In the genomic region with DNA sequence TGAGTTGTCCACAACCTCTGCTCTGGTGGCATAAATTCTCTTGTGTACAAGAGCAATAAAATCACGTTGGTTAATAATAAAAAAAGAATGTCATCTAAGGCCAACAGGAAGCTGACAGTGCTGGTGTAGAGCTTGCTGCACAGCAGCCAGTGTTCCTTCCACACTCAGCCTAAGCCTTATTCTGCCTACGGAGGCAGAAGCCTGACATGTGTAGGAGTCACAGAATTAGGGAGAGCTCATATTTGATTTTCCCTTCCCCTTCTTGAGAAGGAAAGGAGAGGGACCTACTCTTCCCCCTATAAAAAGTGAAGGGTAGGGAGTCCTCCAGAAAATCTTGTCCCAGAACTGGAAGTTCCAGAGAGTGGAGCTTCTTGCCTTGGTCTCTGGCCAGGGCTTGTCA, we compare ENCODE assay signal across 23 mouse cellular contexts. TPM values are rescaled to one million over a fixed set of nuclear protein-coding genes. Genes with fewer than 3 reads are reported as not detected.
DNase-seq lines count a peak whose midpoint lies in the region; ATAC-seq and TF ChIP-seq lines count a peak whose summit lies in the region.
"Had no signal": no experiment of that assay in that cellular context is flagged by ENCODE, and none has a peak within 500 bp of the region (broad histone marks: within the 10 kb centered on the region; RNA-seq: fewer than 3 reads in every experiment).

No protein-coding gene starts in this region.

- intact Hi-C loops in heart, postnatal 25 days (cut with DNase I), result no loop called here

- ATAC-seq in activated CD4-positive, CD25-positive, alpha-beta regulatory T cell, adult 4 months, result no peak
- ATAC-seq: forebrain, postnatal 0 days; intestine, embryonic 16.5 days had no signal

- DNase-seq in heart, adult 11 months, result peak; percentile 93
- no peak for DNase-seq in heart, postnatal 25 days (ENCODE audit: low spot score)
- no peak for DNase-seq in layer of hippocampus, adult 2 months (ENCODE audit: low spot score in 2 of 2)
- no peak for DNase-seq in layer of hippocampus, adult 18-20 months (ENCODE audit: low spot score in 2 of 2)
- peak; percentile 45 for DNase-seq in brain, adult 2 months (ENCODE audit: low read depth, low spot score)
- peak; percentile 9 for DNase-seq in skeletal muscle tissue, adult 2 months (ENCODE audit: low read depth, low spot score)
- DNase-seq: B cell, adult 2 months; cerebellum, adult 18-20 months; cerebellum, postnatal 25 days; forebrain, postnatal 0 days; gastrocnemius, postnatal 14 days; heart, postnatal 4 days; kidney, postnatal 25 days; retina, postnatal 1 day; thymus, postnatal 36 days had no signal

- H3K4me3 ChIP-seq in layer of hippocampus, adult 2 months, result no peak overlapping the region
- H3K4me3 ChIP-seq: forebrain, embryonic 10.5 days; heart, embryonic 13.5 days; hindbrain, embryonic 15.5 days; limb, embryonic 13.5 days; midbrain, embryonic 12.5 days had no signal

- H3K27ac ChIP-seq in layer of hippocampus, adult 2 months, result peak overlapping the region; percentile 53; the same call in 1 of the 2 replicates
- H3K27ac ChIP-seq: forebrain, embryonic 10.5 days; heart, embryonic 13.5 days; hindbrain, embryonic 15.5 days; limb, embryonic 13.5 days; liver, embryonic 14.5 days; midbrain, embryonic 12.5 days had no signal

- TF ChIP-seq CTCF in layer of hippocampus, adult 2 months (conservative IDR thresholded peaks at IDR 0.05), result no peak

RNA-seq across cellular contexts. Expression of gene Gpr34, which starts 57.6 kb away (rescaled TPM):
- 1 to 10 TPM; 2.2 to 2.6 TPM for total RNA-seq in heart, postnatal 25 days (2021)
- 10 to 100 TPM in 1 of 2 experiments, 1 to 10 TPM in 1; 8.7 to 11.7 TPM for total RNA-seq in layer of hippocampus, adult 2 months (2021)
- total RNA-seq in layer of hippocampus, adult 18-20 months (2021), result 10 to 100 TPM in 1 of 2 experiments, 1 to 10 TPM in 1; 9.2 to 22.3 TPM
- 10 to 100 TPM; 19.6 to 22.7 TPM for polyA plus RNA-seq in activated CD4-positive, CD25-positive, alpha-beta regulatory T cell, adult 4 months (2017; shearing (Covaris generic))

Comparison
In these comparisons a context has a peak if more than half of its experiments do, and no peak if none do; other contexts are left out.
1. DNase-seq: peak in heart, adult 11 months (single experiment), brain, adult 2 months (single experiment) and skeletal muscle tissue, adult 2 months (single experiment); none in heart, postnatal 25 days (single experiment), layer of hippocampus, adult 2 months (0 of 2) and layer of hippocampus, adult 18-20 months (0 of 2).